Mouse (Mus musculus) WW6 (cell line): Measurements from ENCODE around the gene Vmn1r50.
"Not testable (repeated sequence)": the region's sequence is repeated elsewhere in the genome, so short reads cannot be mapped to it uniquely, and the experiment has no call there.

Experiments
- DNase-seq: peaks from one replicate; pipeline ENCODE4 v3.0.0-alpha.2; 2013; ENCODE audit warnings: low read depth, low spot score

Vmn1r50 gene

GRCm38 (mm10) chr6:90101130-90101529 is at the start of gene Vmn1r50:
Vmn1r50 (plus strand) TSS chr6:90101430.
- DNase-seq = no peak

DNA sequence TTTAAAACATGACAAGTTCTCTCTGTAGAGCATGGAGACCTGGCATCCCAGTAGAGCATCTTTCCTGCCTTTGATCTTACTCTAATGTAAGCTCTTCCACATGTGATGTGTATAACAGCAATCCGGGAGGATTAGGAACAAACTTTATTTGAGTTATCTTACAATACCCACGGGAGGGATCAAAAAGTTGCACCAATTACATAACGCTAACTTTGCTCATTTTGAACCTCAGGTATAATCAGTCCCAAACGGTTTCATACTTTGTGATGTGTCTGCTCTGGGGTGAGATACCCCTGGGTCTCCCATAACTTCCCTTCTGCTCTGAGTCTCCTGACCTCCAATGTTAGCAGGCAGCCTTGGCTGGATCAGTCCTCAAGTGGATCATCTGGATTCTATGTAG is 22.8 kb upstream of the Vmn1r50 start, which contains the start of gene Vmn1r49:
TSS of gene Vmn1r49 (minus strand) at position 101 of the 400 bp plus-strand sequence.
- no peak for DNase-seq

DNA sequence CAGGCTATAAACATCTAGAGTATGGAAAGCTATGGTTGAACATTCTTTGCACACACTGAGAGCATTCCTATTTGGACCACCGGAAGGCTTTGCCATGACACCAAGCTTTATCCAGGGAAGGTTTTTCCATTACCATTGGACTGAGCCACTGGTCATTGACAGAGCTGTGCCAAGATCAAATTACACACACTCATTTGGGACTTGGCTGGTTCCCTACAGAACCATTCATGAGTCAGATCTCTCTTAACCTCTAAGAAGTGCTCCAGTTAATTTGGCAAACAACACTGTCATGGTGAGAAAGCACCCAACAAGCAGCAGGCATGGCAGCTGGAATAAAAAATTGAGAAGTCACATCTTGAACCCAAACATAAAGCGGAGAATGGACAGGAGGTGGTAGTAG is 664 bp upstream of the Vmn1r50 start:
- DNase-seq = no peak

- not testable (repeated sequence) for DNase-seq
Measured at GRCm38 (mm10) chr6:90122296-90122695, 21.1 kb downstream of the Vmn1r50 start, which contains the start of gene Vmn1r51. Vmn1r51 (plus strand) TSS chr6:90122596.
